Mouse (Mus musculus) heart, adult 2 months (tissue): ENCODE data around the gene Kcnq1.

Experiments
- CTCF ChIP-seq: fragments of 200-600 bp; IDR thresholded peaks from 2 replicates; pipeline ENCODE4 v1.8.1; 2022; ENCODE audit warnings: antibody characterized with exemption, mild to moderate bottlenecking, moderate library complexity
- POLR2A ChIP-seq: fragments of 200-500 bp; IDR thresholded peaks from 2 replicates; pipeline ENCODE4 v1.6.1; 2011; ENCODE audit warnings: mild to moderate bottlenecking, low read depth, low read length, control low read depth; ENCODE audit not compliant: insufficient read depth

DNA sequence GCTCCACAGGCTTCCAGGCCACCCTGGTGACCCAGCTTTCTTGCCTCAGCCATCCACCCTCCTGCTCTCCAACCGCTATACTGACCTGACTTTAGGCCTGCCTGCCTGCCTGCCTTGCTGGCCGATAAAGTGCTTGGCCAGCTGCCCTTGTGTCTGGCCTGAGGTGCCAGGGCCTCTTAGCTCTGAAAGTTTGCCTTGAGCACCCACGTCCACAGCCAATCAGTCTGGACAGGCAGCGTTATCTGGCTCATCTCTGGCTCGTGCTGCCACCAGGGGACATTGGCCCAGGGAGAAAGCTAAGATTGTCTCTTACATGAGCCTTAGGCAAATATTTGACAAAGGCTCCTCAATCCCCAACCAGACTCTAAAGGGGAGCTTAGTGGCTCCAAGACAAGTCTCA lies 254.6 kb downstream of the Kcnq1 start:
- TF ChIP-seq POLR2A, result no peak
- no peak for TF ChIP-seq CTCF
